Mouse (Mus musculus) layer of hippocampus, adult 2 months (tissue): ENCODE data around the gene Rita1. TPM values are rescaled to one million over a fixed set of nuclear protein-coding genes. Genes with fewer than 3 reads are reported as not detected.
A peak's percentile ranks its signal among the peaks of the same experiment; 100 is the strongest.

Experiments used
- DNase-seq, 2 experiments: peaks; one replicate each; pipeline ENCODE4 v3.0.0; 2022; ENCODE audit warnings: low spot score in 2 of 2
- H3K27ac ChIP-seq: fragments of 200-600 bp; 2 replicates; pipeline ENCODE4 v1.8.1; 2022
- H3K4me3 ChIP-seq: fragments of 200-600 bp; 2 replicates; pipeline ENCODE4 v1.8.1; 2022; ENCODE audit warnings: mild to moderate bottlenecking
- CTCF ChIP-seq: fragments of 200-600 bp; conservative IDR thresholded peaks from 2 replicates; pipeline ENCODE4 v1.8.1; 2022; ENCODE audit warnings: antibody characterized with exemption, mild to moderate bottlenecking, moderate library complexity
- total RNA-seq, 2 experiments: library from RNA; stranded (reverse); gene quantifications; 2 replicates each; pipeline ENCODE4 v1.2.3; 2021

Rita1 gene
- total RNA-seq, 2 experiments from 2014 or later: 23.7 to 28.0 TPM

- Histone ChIP-seq H3K4me3 (no peak overlapping the region), H3K27ac (peak overlapping the region; percentile 68)
- DNase-seq: no peak
- TF ChIP-seq CTCF: no peak
These were observed 41.2 kb downstream of the Rita1 start for GRCm38 (mm10) chr5:120571056-120571740.

- no peak for TF ChIP-seq CTCF
- DNase-seq: no peak
- peak overlapping the region; percentile 68; the same call in 1 of the 2 replicates for H3K27ac ChIP-seq
- H3K4me3 ChIP-seq: no peak overlapping the region
These were observed 42.0 kb downstream of the Rita1 start for GRCm38 (mm10) chr5:120570289-120570897.

DNA sequence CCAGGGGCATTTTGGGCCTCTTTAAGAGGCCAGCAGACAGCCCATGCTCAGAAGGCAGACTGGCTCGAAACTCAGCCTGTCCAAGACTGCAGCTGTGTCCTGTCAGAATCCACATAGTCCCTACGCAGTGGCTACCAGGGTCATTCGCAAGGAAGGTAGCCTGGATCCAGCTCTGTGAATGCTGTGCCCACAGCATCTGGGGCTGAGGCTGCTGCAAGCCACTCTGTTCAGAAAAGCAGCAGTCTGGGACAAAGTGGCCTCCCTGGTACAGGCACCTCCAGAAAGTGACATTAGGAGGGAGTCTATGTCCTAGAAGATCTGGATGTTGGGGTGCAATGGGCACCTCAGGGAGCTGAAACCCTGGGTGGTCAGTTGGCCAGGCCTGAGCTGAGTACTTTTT, 42.6 kb downstream of the Rita1 start:
- DNase-seq: no peak
- 0 out of 2 replicates have a peak overlapping the region, but pooled peaks have one; percentile 32 for H3K27ac ChIP-seq
- no peak for TF ChIP-seq CTCF
- no peak overlapping the region for H3K4me3 ChIP-seq

GRCm38 (mm10) chr5:120568964-120569363, 43.4 kb downstream of the Rita1 start:
- no peak for DNase-seq
- Histone ChIP-seq H3K4me3 (no peak overlapping the region), H3K27ac (peak overlapping the region; percentile 85)
- no peak for TF ChIP-seq CTCF

- H3K4me3 ChIP-seq: no peak overlapping the region; the same call in 1 of the 2 replicates
- no peak for TF ChIP-seq CTCF
- H3K27ac ChIP-seq: peak overlapping the region; percentile 85
- peak in 1 of 2 experiments; percentile 30 for DNase-seq
These were observed 44.0 kb downstream of the Rita1 start for GRCm38 (mm10) chr5:120568336-120568768.

GRCm38 (mm10) chr5:120567761-120568211, 44.6 kb downstream of the Rita1 start:
- DNase-seq: peak in 1 of 2 experiments; percentile 26
- TF ChIP-seq CTCF: no peak
- peak overlapping the region; percentile 2 for H3K4me3 ChIP-seq
- peak overlapping the region; percentile 85 for H3K27ac ChIP-seq

GRCm38 (mm10) chr5:120567253-120567701, 45.1 kb downstream of the Rita1 start:
- H3K27ac ChIP-seq: peak overlapping the region; percentile 85
- no peak for TF ChIP-seq CTCF
- H3K4me3 ChIP-seq: no peak overlapping the region; the same call in 1 of the 2 replicates
- peak in 1 of 2 experiments; percentile 29 for DNase-seq

GRCm38 (mm10) chr5:120566681-120567252, 45.6 kb downstream of the Rita1 start:
- Histone ChIP-seq H3K4me3 (no peak overlapping the region), H3K27ac (peak overlapping the region; percentile 85)
- no peak for TF ChIP-seq CTCF
- DNase-seq: no peak

GRCm38 (mm10) chr5:120566101-120566500, 46.3 kb downstream of the Rita1 start:
- no peak for TF ChIP-seq CTCF
- peak in 1 of 2 experiments; percentile 43 for DNase-seq
- Histone ChIP-seq H3K4me3 (no peak overlapping the region), H3K27ac (peak overlapping the region; percentile 85)

GRCm38 (mm10) chr5:120565171-120565905, 47.1 kb downstream of the Rita1 start:
- DNase-seq: no peak
- Histone ChIP-seq H3K27ac (peak overlapping the region; percentile 85), H3K4me3 (no peak overlapping the region)
- no peak for TF ChIP-seq CTCF

DNA sequence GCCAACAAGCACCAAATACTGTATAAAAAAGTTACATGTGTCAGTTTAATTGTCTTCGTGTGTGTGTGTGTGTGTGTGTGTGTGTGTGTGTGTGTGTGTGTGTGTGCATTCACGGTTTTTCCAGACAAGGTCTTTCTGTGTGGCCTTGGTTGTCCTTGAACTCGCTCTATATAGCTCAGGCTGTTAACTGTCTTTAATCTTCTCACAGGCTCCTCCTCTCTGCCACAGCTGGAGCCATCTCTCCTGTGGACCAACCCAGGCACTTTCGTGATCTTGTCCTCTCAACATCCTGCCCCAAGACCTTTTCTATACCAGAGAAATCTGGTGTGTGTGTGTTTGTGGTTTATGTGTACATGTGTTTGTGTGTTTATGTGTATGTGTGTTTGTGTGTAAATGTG, 48.5 kb downstream of the Rita1 start:
- TF ChIP-seq CTCF: no peak
- Histone ChIP-seq H3K4me3 (no peak overlapping the region), H3K27ac (no peak overlapping the region)
- no peak for DNase-seq

- peak overlapping the region; percentile 82 for H3K27ac ChIP-seq
- H3K4me3 ChIP-seq: no peak overlapping the region
- DNase-seq: no peak
- no peak for TF ChIP-seq CTCF
These were observed 49.2 kb downstream of the Rita1 start for GRCm38 (mm10) chr5:120562956-120563913.
